Mouse (Mus musculus) kidney, postnatal 0 days (tissue): ENCODE measurements around the gene Tfam. TPM values are rescaled to one million over a fixed set of nuclear protein-coding genes. Genes with fewer than 3 reads are reported as not detected.

Experiments used
- ATAC-seq: fragments of 200-750 bp; cut with Nextera tagmentation; replicated peaks from 2 replicates; pipeline ENCODE4 v1.8.0; 2017; ENCODE audit warnings: low read depth, moderate number of reproducible peaks, moderate TSS enrichment, moderate library complexity; ENCODE audit not compliant: low FRiP score
- DNase-seq: peaks from one replicate; pipeline ENCODE4 v3.0.0-alpha.2; 2016; ENCODE audit warnings: low spot score
- H3K27ac ChIP-seq: fragments of 300-500 bp; sonication (generic); 2 replicates; pipeline ENCODE4 v1.5.1; 2014; ENCODE audit warnings: mild to moderate bottlenecking
- H3K27me3 ChIP-seq: fragments of 300-500 bp; sonication (generic); 2 replicates; pipeline ENCODE4 v1.6.1; 2014; ENCODE audit warnings: low read length, mixed read lengths; ENCODE audit not compliant: insufficient read depth
- H3K36me3 ChIP-seq: fragments of 300-500 bp; sonication (generic); 2 replicates; pipeline ENCODE4 v1.6.1; 2014; ENCODE audit warnings: low read length, mixed read lengths; ENCODE audit not compliant: insufficient read depth
- H3K4me1 ChIP-seq: fragments of 300-500 bp; sonication (generic); replicated peaks from 2 replicates; pipeline ENCODE4 v1.6.1; 2014; ENCODE audit warnings: antibody characterized with exemption, low read length, mixed read lengths; ENCODE audit not compliant: insufficient read depth
- H3K4me2 ChIP-seq: fragments of 300-500 bp; sonication (generic); 2 replicates; pipeline ENCODE4 v1.6.1; 2014; ENCODE audit warnings: mild to moderate bottlenecking, low read length, moderate library complexity, mixed read lengths
- H3K4me3 ChIP-seq: fragments of 300-500 bp; sonication (generic); replicated peaks from 2 replicates; pipeline ENCODE4 v1.5.1; 2014; ENCODE audit warnings: low read depth, low read length
- H3K9ac ChIP-seq: fragments of 300-500 bp; sonication (generic); 2 replicates; pipeline ENCODE4 v1.6.1; 2014; ENCODE audit warnings: low read depth, low read length
- H3K9me3 ChIP-seq: fragments of 300-500 bp; sonication (generic); replicated peaks from 2 replicates; pipeline ENCODE4 v1.6.1; 2016; ENCODE audit warnings: low read length, inconsistent platforms, mixed read lengths
- CTCF ChIP-seq: IDR thresholded peaks from 2 replicates; pipeline ENCODE4 v1.5.1; 2016; ENCODE audit warnings: antibody characterized with exemption, low read depth, mild to moderate bottlenecking, moderate library complexity
- WGBS: fragments of 180-500 bp; shearing (Covaris S2); extraction: QIAGEN DNeasy Blood & Tissue Kit; methylation state at CpG from one replicate; pipeline ENCODE4 v1.1.7; 2014; 5-methylcytosine and 5-hydroxymethylcytosine counted together
- polyA plus RNA-seq: library from polyadenylated mRNA; unstranded; fragments of >200 nt; fragmentation: Nextera tagmentation; extraction: Ambion mirVana; gene quantifications from 2 replicates; pipeline ENCODE4 v1.2.1, GENCODE M21; 2015

Tfam gene
- polyA plus RNA-seq, 1 experiment from 2014 or later, result 75.2 TPM

DNA sequence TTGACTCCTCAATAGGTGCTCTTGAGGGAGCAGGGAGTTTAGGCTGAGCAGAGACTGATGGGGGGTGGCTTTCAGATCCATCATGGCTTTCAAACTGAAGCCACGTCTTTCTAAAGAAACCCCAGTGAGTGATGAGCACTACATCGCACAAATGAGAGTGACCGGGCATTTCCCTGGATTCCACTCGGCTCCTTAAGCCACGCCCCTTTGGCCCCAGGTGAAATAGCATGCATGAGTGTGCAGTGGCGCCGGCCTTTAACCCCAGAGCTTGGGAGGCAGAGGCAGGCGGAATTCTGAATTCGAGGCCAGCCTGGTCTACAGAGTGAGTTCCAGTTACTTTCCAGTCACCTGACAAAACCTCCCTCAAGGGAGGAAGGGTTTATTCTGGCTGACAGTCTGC is 22.1 kb downstream of the Tfam start:
- no peak overlapping the region for H3K9ac ChIP-seq
- no peak overlapping the region for H3K4me3 ChIP-seq
- ATAC-seq, result no peak
- no peaks in the 10 kb centered on the region for H3K4me1 ChIP-seq
- no peaks in the 10 kb centered on the region for H3K27me3 ChIP-seq
- no peaks in the 10 kb centered on the region for H3K36me3 ChIP-seq
- H3K4me2 ChIP-seq, result no peak overlapping the region
- 84% methylated on average over 9 of the region's 9 CpGs for WGBS
- H3K27ac ChIP-seq, result no peak overlapping the region
- TF ChIP-seq CTCF, result no peak
- no peak for DNase-seq
- no peaks in the 10 kb centered on the region for H3K9me3 ChIP-seq

DNA sequence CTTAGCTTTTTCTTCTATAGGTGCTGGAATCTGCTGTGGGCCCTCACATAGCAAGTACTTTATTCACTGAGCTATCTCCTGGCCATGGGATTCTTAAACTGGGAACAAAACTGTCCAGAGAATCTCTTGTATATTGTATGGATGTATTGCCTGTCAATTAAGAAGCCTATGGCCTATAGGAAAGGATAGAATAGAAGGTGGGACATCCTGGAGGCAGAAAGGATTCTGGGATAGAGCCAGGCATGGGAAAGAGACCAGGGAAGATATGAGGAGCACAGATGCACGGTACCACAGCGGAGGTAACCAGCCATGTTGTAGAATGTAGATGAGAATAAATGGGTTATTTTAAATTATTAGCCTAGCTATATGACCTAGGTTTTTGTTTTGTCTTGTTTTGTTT is 36.6 kb downstream of the Tfam start:
- ATAC-seq (no peak), DNase-seq (no peak)
- Histone ChIP-seq H3K9ac (no peak overlapping the region), H3K27me3 (no peaks in the 10 kb centered on the region), H3K4me2 (no peak overlapping the region), H3K4me1 (no peaks in the 10 kb centered on the region), H3K9me3 (no peaks in the 10 kb centered on the region), H3K27ac (no peak overlapping the region), H3K36me3 (no peaks in the 10 kb centered on the region), H3K4me3 (no peak overlapping the region)
- no peak for TF ChIP-seq CTCF
- WGBS, result 91% methylated on average over 2 of the region's 2 CpGs

DNA sequence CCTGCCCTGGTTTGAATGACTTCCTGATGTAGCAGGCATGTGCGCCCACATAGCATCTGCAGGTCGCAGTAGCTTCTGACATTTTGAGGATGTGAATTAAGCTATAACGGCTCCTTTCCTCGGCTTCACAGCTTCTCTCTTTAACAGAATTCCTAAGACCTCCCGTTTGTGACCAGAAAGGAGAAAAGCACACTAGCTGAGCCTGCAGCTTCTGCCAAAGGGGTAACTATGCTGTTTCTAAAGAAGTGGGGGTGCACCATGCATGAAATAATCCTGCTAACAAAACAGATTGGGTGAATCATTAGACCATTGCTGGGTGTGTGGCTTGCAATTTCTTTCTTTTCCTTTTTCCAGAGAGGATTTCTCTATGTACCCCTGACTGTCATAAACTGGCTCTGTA is 37.1 kb downstream of the Tfam start:
- 53% methylated on average over 5 of the region's 5 CpGs for WGBS
- Histone ChIP-seq H3K27me3 (no peaks in the 10 kb centered on the region), H3K27ac (no peak overlapping the region), H3K9ac (no peak overlapping the region), H3K4me1 (peaks cover 5% of the 10 kb centered on the region; the same call in 1 of the 2 replicates), H3K4me3 (no peak overlapping the region), H3K9me3 (no peaks in the 10 kb centered on the region), H3K36me3 (no peaks in the 10 kb centered on the region), H3K4me2 (no peak overlapping the region)
- ATAC-seq (no peak), DNase-seq (no peak)
- TF ChIP-seq CTCF, result no peak

DNA sequence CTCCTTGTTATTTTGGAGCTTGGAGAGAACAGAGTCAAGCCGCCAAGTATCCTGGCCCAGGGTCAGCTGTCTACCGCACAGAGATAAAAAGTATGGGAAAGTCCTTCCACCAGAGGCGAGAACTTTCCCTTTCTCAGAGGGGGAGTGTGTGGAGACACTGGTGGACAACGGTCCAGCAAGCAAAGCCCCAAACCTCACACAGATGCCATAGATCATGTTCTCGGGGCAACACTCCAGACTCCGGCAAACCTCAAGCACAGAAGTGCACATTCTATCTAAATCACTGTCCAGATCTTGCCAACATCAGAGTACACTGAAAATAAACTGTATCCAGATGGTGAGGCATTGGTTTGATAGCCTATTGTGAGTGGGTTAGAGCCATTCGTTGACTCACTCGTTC is 39.4 kb downstream of the Tfam start:
- Histone ChIP-seq H3K36me3 (no peaks in the 10 kb centered on the region), H3K9me3 (no peaks in the 10 kb centered on the region), H3K27me3 (no peaks in the 10 kb centered on the region), H3K4me1 (peaks cover 7% of the 10 kb centered on the region; the same call in 1 of the 2 replicates), H3K4me3 (no peak overlapping the region), H3K9ac (no peak overlapping the region), H3K27ac (0 out of 2 replicates have a peak overlapping the region, but pooled peaks have one; percentile 11), H3K4me2 (no peak overlapping the region)
- no peak for TF ChIP-seq CTCF
- WGBS, result 63% methylated on average over 8 of the region's 8 CpGs
- no peak for ATAC-seq
- peak; percentile 80 for DNase-seq

DNA sequence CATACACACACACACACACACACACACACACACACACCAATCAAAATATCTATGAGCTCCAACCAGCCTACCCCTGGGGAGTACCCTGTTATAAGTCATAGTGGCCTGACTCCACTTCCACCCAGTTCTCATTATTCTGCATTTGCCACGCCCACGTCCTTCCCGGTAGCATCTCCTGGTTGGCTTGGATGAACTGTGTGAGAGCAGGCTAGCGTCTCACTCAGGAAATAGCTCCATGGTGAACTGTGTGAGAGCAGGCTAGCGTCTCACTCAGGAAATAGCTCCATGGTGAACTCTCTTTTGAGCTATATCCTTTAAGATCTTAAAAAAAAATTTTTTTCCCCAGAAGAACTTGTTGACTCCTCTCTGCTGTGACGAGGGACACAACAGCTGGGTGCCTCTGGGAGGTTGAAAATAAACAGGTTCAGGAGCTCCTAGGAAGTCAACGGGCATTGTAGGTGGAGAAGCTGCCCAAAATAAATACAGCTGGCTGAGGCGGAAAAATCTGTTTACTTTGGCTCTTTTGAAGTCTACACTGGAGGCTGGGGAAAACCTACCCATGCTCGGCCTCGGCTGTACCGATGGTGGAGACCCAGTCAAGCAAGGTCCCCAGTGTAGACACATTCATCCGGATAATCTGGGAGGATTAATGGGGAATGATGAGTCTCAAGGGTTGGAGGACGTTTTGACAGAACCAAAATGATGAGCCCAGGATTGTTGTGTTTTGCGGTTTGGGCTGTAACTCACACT is 40.9 kb downstream of the Tfam start:
- Histone ChIP-seq H3K27ac (0 out of 2 replicates have a peak overlapping the region, but pooled peaks have one; percentile 42), H3K9me3 (no peaks in the 10 kb centered on the region), H3K4me2 (no peak overlapping the region), H3K9ac (no peak overlapping the region), H3K36me3 (no peaks in the 10 kb centered on the region), H3K27me3 (no peaks in the 10 kb centered on the region), H3K4me3 (no peak overlapping the region), H3K4me1 (peaks cover 7% of the 10 kb centered on the region; the same call in 1 of the 2 replicates)
- WGBS, result 35% methylated on average over 14 of the region's 14 CpGs
- peak; percentile 64 for DNase-seq
- no peak for ATAC-seq
- TF ChIP-seq CTCF, result no peak

DNA sequence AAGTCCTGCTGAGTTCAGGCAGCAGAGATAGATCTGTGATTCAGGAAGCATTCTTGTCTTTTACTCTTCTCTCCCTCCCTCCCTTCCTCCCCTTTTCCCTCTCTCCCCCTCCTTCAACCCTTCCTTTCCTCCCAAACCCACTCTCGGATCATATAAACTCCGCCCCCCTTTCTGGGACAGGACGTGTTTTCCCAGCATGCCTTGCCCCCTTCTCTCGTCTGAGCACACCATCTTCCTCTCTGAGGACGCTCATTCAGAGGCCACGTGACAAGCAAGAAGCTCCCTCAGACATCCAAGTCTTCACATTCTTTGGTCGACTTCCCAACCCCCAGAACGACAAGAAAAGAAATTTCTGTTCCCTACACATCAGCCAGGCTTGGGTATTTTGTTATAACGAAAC is 42.6 kb downstream of the Tfam start:
- no peak for TF ChIP-seq CTCF
- Histone ChIP-seq H3K4me2 (no peak overlapping the region; the same call in 1 of the 2 replicates), H3K9me3 (peaks cover 8% of the 10 kb centered on the region), H3K4me3 (no peak overlapping the region), H3K9ac (no peak overlapping the region), H3K27ac (peak overlapping the region; percentile 25; the same call in 1 of the 2 replicates), H3K4me1 (peaks cover 7% of the 10 kb centered on the region; the same call in 1 of the 2 replicates), H3K27me3 (no peaks in the 10 kb centered on the region), H3K36me3 (no peaks in the 10 kb centered on the region)
- ATAC-seq (no peak), DNase-seq (peak; percentile 67)
- 45% methylated on average over 9 of the region's 9 CpGs for WGBS
